Mouse (Mus musculus) liver, embryonic 13.5 days (tissue): ENCODE measurements around the gene Atp6ap1l. TPM values are rescaled to one million over a fixed set of nuclear protein-coding genes. Genes with fewer than 3 reads are reported as not detected.
"Not testable (repeated sequence)": the region's sequence is repeated elsewhere in the genome, so short reads cannot be mapped to it uniquely, and the experiment has no call there.

Experiments
- ATAC-seq: fragments of 200-750 bp; cut with Nextera tagmentation; 2 replicates; pipeline ENCODE4 v1.8.0; 2017; ENCODE audit warnings: low read depth, mild to moderate bottlenecking, moderate number of reproducible peaks, moderate library complexity
- DNase-seq: peaks from one replicate; pipeline ENCODE4 v3.0.0; 2022
- H3K27ac ChIP-seq: fragments of 300-500 bp; sonication (generic); 2 replicates; pipeline ENCODE4 v1.5.1; 2015; ENCODE audit warnings: moderate library complexity, mild to moderate bottlenecking, inconsistent platforms
- H3K27me3 ChIP-seq: fragments of 300-500 bp; sonication (generic); 2 replicates; pipeline ENCODE4 v1.6.1; 2015; ENCODE audit warnings: mild to moderate bottlenecking, inconsistent platforms
- H3K36me3 ChIP-seq: fragments of 300-500 bp; sonication (generic); 2 replicates; pipeline ENCODE4 v1.6.1; 2015; ENCODE audit warnings: mild to moderate bottlenecking, inconsistent platforms
- H3K4me1 ChIP-seq: fragments of 300-500 bp; sonication (generic); replicated peaks from 2 replicates; pipeline ENCODE4 v1.6.1; 2015; ENCODE audit warnings: inconsistent platforms
- H3K4me2 ChIP-seq: fragments of 300-500 bp; sonication (generic); 2 replicates; pipeline ENCODE4 v1.6.1; 2015; ENCODE audit warnings: inconsistent platforms, mild to moderate bottlenecking, moderate library complexity
- H3K4me3 ChIP-seq: fragments of 300-500 bp; sonication (generic); replicated peaks from 2 replicates; pipeline ENCODE4 v1.5.1; 2015; ENCODE audit warnings: mild to moderate bottlenecking, inconsistent platforms
- H3K9ac ChIP-seq: fragments of 300-500 bp; sonication (generic); 2 replicates; pipeline ENCODE4 v1.6.1; 2015; ENCODE audit warnings: mild to moderate bottlenecking, inconsistent platforms
- H3K9me3 ChIP-seq: fragments of 300-500 bp; sonication (generic); replicated peaks from 2 replicates; pipeline ENCODE4 v1.6.1; 2016; ENCODE audit warnings: inconsistent platforms
- WGBS: fragments of 180-500 bp; shearing (Covaris S2); methylation state at CpG from one replicate; pipeline ENCODE4 v1.1.7; 2015; ENCODE audit not compliant: insufficient replicate concordance; 5-methylcytosine and 5-hydroxymethylcytosine counted together
- polyA plus RNA-seq: library from polyadenylated mRNA; unstranded; fragments of >200 nt; fragmentation: Nextera tagmentation; extraction: Ambion mirVana; gene quantifications from 2 replicates; pipeline ENCODE4 v1.2.1, GENCODE M21; 2015

The Atp6ap1l gene
- polyA plus RNA-seq: not detected in 2 replicates

GRCm38 (mm10) chr13:90905176-90905575 is at the start of gene Atp6ap1l:
Gene Atp6ap1l (minus strand): TSS chr13:90905355.
- WGBS: 76% methylated on average over 5 of the region's 5 CpGs
- Histone ChIP-seq H3K4me1 (no peaks in the 10 kb centered on the region), H3K9me3 (no peaks in the 10 kb centered on the region), H3K27ac (no peak within 1 kb of the TSS), H3K4me3 (no peak within 1 kb of the TSS), H3K9ac (no peak within 1 kb of the TSS), H3K4me2 (no peak within 1 kb of the TSS), H3K27me3 (no peaks in the 10 kb centered on the region), H3K36me3 (no peaks in the 10 kb centered on the region)
- DNase-seq (no peak), ATAC-seq (no peak)

- H3K9me3 ChIP-seq: no peaks in the 10 kb centered on the region
- H3K36me3 ChIP-seq: no peaks in the 10 kb centered on the region
- no peaks in the 10 kb centered on the region for H3K27me3 ChIP-seq
- peaks cover 27% of the 10 kb centered on the region for H3K4me1 ChIP-seq
- H3K27ac ChIP-seq: peak overlapping the region; percentile 35; the same call in 1 of the 2 replicates
- H3K9ac ChIP-seq: no peak overlapping the region; the same call in 1 of the 2 replicates
- ATAC-seq (peak; percentile 39; the same call in 1 of the 2 replicates), DNase-seq (no peak)
- H3K4me3 ChIP-seq: no peak overlapping the region
- H3K4me2 ChIP-seq: peak overlapping the region; percentile 52; the same call in 1 of the 2 replicates
- 50% methylated on average over 5 of the region's 5 CpGs for WGBS
Measured at GRCm38 (mm10) chr13:90939600-90939999, 34.4 kb upstream of the Atp6ap1l start.

GRCm38 (mm10) chr13:90939192-90939591 is 34.0 kb upstream of the Atp6ap1l start:
- Histone ChIP-seq H3K9me3 (no peaks in the 10 kb centered on the region), H3K4me3 (no peak overlapping the region), H3K9ac (no peak overlapping the region; the same call in 1 of the 2 replicates), H3K27ac (peak overlapping the region; percentile 58), H3K4me2 (peak overlapping the region; percentile 52), H3K36me3 (no peaks in the 10 kb centered on the region), H3K27me3 (no peaks in the 10 kb centered on the region), H3K4me1 (peaks cover 27% of the 10 kb centered on the region)
- peak; percentile 83 for DNase-seq
- peak; percentile 97 for ATAC-seq
- WGBS: 24% methylated on average over 6 of the region's 6 CpGs

GRCm38 (mm10) chr13:90935852-90936251 is 30.7 kb upstream of the Atp6ap1l start:
- Histone ChIP-seq H3K4me2 (no peak overlapping the region), H3K9ac (no peak overlapping the region), H3K27ac (no peak overlapping the region), H3K27me3 (no peaks in the 10 kb centered on the region), H3K4me3 (no peak overlapping the region), H3K9me3 (no peaks in the 10 kb centered on the region), H3K36me3 (no peaks in the 10 kb centered on the region), H3K4me1 (peaks cover 27% of the 10 kb centered on the region)
- DNase-seq (no peak), ATAC-seq (no peak)
- WGBS: 79% methylated on average over 7 of the region's 7 CpGs

- Histone ChIP-seq H3K9ac (no peak overlapping the region), H3K9me3 (no peaks in the 10 kb centered on the region), H3K4me2 (no peak overlapping the region), H3K27ac (no peak overlapping the region), H3K4me1 (peaks cover 4% of the 10 kb centered on the region), H3K36me3 (peaks cover 2% of the 10 kb centered on the region; the same call in 1 of the 2 replicates), H3K27me3 (no peaks in the 10 kb centered on the region), H3K4me3 (no peak overlapping the region)
- ATAC-seq (no peak), DNase-seq (no peak)
- 74% methylated on average over 3 of the region's 3 CpGs for WGBS
Measured at GRCm38 (mm10) chr13:90933256-90933655, 28.1 kb upstream of the Atp6ap1l start.

GRCm38 (mm10) chr13:90929847-90930246 is 24.7 kb upstream of the Atp6ap1l start:
- peaks cover 26% of the 10 kb centered on the region for H3K36me3 ChIP-seq
- ATAC-seq (no peak), DNase-seq (peak; percentile 38)
- no peak overlapping the region for H3K4me3 ChIP-seq
- no peaks in the 10 kb centered on the region for H3K9me3 ChIP-seq
- H3K4me2 ChIP-seq: no peak overlapping the region
- no peak overlapping the region for H3K27ac ChIP-seq
- no peak overlapping the region for H3K9ac ChIP-seq
- H3K4me1 ChIP-seq: peaks cover 27% of the 10 kb centered on the region
- H3K27me3 ChIP-seq: no peaks in the 10 kb centered on the region
- 18% methylated on average over 5 of the region's 5 CpGs for WGBS

- H3K9ac ChIP-seq, H3K4me3 ChIP-seq, H3K27ac ChIP-seq, DNase-seq, ATAC-seq, H3K27me3 ChIP-seq, H3K9me3 ChIP-seq, H3K4me2 ChIP-seq: not testable (repeated sequence)
- H3K4me1 ChIP-seq: peaks cover 35% of the 10 kb centered on the region
- peaks cover 29% of the 10 kb centered on the region for H3K36me3 ChIP-seq
- 68% methylated on average over 9 of the region's 10 CpGs for WGBS
Measured at GRCm38 (mm10) chr13:90928266-90928665, 23.1 kb upstream of the Atp6ap1l start.

- H3K4me1 ChIP-seq: peaks cover 36% of the 10 kb centered on the region
- no peaks in the 10 kb centered on the region for H3K9me3 ChIP-seq
- no peak overlapping the region for H3K9ac ChIP-seq
- H3K36me3 ChIP-seq: peaks cover 29% of the 10 kb centered on the region
- no peak overlapping the region for H3K4me3 ChIP-seq
- 31% methylated on average over 5 of the region's 5 CpGs for WGBS
- H3K27ac ChIP-seq: peak overlapping the region; percentile 34; the same call in 1 of the 2 replicates
- no peak for DNase-seq
- no peak for ATAC-seq
- H3K27me3 ChIP-seq: no peaks in the 10 kb centered on the region
- no peak overlapping the region for H3K4me2 ChIP-seq
Measured at GRCm38 (mm10) chr13:90926938-90927633, 21.9 kb upstream of the Atp6ap1l start.

- no peak overlapping the region for H3K4me3 ChIP-seq
- H3K27me3 ChIP-seq: no peaks in the 10 kb centered on the region
- H3K36me3 ChIP-seq: peaks cover 29% of the 10 kb centered on the region
- WGBS: 35% methylated on average over 7 of the region's 7 CpGs
- DNase-seq (no peak), ATAC-seq (no peak)
- H3K4me2 ChIP-seq: no peak overlapping the region
- peak overlapping the region; percentile 43; the same call in 1 of the 2 replicates for H3K27ac ChIP-seq
- H3K9ac ChIP-seq: no peak overlapping the region
- H3K4me1 ChIP-seq: peaks cover 38% of the 10 kb centered on the region
- H3K9me3 ChIP-seq: no peaks in the 10 kb centered on the region
Measured at GRCm38 (mm10) chr13:90926125-90926765, 21.1 kb upstream of the Atp6ap1l start.

- 76% methylated on average over 5 of the region's 5 CpGs for WGBS
- H3K36me3 ChIP-seq: peaks cover 29% of the 10 kb centered on the region
- H3K4me2 ChIP-seq: peak overlapping the region; percentile 23
- peaks cover 38% of the 10 kb centered on the region for H3K4me1 ChIP-seq
- no peaks in the 10 kb centered on the region for H3K27me3 ChIP-seq
- DNase-seq: no peak
- H3K9ac ChIP-seq: peak overlapping the region; percentile 29; the same call in 1 of the 2 replicates
- H3K4me3 ChIP-seq: peak overlapping the region; percentile 5; the same call in 1 of the 2 replicates
- H3K27ac ChIP-seq: peak overlapping the region; percentile 47
- no peaks in the 10 kb centered on the region for H3K9me3 ChIP-seq
- ATAC-seq: no peak
Measured at GRCm38 (mm10) chr13:90925191-90925590, 20.0 kb upstream of the Atp6ap1l start.

- peak overlapping the region; percentile 87 for H3K4me3 ChIP-seq
- H3K9ac ChIP-seq: peak overlapping the region; percentile 90
- H3K27me3 ChIP-seq: no peaks in the 10 kb centered on the region
- WGBS: 9% methylated on average over 9 of the region's 9 CpGs
- ATAC-seq: no peak
- peaks cover 29% of the 10 kb centered on the region for H3K36me3 ChIP-seq
- peaks cover 41% of the 10 kb centered on the region for H3K4me1 ChIP-seq
- no peaks in the 10 kb centered on the region for H3K9me3 ChIP-seq
- DNase-seq: no peak
- peak overlapping the region; percentile 75 for H3K4me2 ChIP-seq
- H3K27ac ChIP-seq: peak overlapping the region; percentile 75
Measured at GRCm38 (mm10) chr13:90924072-90924471, 18.9 kb upstream of the Atp6ap1l start.
